Mouse (Mus musculus): ENCODE measurements at regions not wholly inside any gene's neighbourhood (a gene's known extent, or its start where the extent isn't known, plus 50 kb on each side); places are given as distances from the start of the nearest gene placed in this dataset.

DNA sequence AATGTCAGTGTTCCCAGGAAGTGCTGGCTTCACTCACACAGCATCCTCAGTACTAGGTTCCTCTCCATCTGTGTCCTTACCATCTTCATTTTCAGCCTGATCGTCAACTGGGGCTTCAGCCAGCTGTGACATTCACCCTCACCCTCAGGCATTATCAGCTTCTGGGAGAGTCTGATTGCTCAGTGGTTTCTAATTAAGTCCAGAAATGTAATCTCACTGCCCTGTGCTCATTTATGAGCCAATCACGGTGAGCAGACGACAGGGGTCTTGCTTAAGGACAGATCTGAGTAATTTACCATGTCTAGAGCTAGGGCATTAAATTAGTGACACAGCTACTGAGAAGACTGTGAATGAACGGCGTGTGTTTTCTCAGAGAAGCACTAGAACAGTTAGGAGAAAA is 260.8 kb downstream of the Tle4 start:
- no peak for DNase-seq (ENCODE audit: low spot score in 2 of 2)

DNA sequence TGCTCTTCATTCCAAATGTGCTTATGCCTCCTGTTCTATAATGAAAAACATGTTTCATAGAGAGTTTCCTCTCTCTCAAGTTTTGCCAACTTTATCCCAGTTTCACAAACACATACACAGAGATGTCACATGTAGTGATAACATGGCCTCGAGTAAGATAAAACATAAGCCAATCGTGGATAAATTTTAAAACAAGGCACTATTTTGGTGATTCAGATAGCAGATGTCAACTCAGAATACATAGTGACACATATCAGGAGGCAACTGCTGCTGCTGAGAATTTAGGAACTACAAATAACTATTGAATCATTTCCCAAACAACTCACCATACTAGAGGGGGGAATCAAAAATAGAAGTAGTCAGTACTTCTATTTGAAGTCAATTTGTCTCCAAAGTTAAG is 257.1 kb downstream of the Tle4 start:
- no peak for DNase-seq (ENCODE audit: low spot score in 2 of 2)

- no peak for DNase-seq (ENCODE audit: low spot score in 2 of 2)
Measured at GRCm38 (mm10) chr19:14343890-14344289, 254.0 kb downstream of the Tle4 start.

GRCm38 (mm10) chr19:14344467-14344866 is 253.4 kb downstream of the Tle4 start:
- no peak for DNase-seq (ENCODE audit: low spot score in 2 of 2)

DNA sequence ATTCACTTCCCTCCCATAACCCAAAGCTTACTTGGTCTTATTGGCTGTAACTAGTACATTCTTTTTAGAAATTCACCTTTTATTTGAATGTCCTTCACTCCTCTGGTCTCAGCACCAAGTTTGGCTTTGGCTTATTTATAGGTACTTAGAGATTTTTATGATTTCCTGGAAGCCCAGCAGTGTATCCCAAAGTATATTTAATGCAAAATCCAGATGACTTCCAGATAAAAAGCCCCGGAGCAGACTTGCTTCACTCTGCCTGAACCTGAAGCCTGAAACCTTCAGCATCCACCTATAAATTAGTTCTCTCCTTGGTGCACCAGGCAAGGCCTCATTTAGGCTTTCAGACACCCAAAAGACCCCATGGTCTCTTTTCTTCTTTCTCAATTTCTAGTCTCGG is 250.8 kb downstream of the Tle4 start:
- no peak for DNase-seq (ENCODE audit: low spot score in 2 of 2)

DNA sequence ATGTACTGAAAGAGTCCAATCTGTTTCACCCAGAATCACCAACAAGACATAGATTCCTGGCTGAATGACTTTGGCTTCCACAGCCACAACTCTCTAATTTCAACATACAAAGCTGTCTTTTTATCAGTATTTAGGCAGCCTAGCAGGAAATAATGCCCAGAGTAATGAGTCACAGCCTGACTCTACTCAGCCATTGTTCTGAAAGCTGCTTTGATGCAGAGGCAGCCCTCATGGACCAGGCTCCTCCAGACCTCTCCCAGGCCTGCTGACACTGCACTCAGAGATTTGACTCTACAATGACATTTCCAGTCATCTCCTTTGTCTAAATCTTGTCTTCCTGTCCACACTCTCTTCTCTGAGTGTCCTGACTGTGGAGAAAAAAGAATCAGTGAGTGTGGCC is 250.4 kb downstream of the Tle4 start:
- no peak for DNase-seq (ENCODE audit: low spot score in 2 of 2)

GRCm38 (mm10) chr19:14349753-14350152 is 248.1 kb downstream of the Tle4 start:
- no peak for DNase-seq (ENCODE audit: low spot score in 2 of 2)

DNA sequence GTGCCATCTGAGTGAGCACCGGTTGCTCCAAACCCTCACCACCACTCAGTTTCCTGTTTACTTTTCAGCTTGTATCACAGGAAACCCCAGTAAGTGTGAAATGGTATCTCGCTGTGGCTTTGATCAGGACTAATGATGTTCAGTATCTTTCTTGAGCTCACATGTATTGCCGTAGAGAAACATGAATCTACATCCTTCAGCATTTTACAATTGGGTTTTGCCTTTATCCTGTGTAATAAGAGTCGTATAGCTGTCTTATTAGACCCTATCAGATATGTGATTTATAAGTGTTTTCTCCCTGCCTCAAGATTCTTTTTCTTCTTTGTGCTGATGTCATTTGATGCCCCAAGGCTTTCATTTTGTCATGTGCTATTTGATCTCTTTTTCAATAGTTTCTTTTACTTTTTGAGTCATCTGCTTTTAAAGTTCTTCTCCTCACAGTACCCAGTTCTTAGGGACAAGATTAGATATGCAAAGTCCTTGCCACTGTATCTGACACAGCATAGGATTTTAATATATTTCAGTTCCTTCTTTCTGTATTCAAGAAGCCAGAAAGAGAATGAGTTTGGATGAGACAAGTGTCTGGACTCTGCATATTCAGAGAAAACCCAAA is 246.0 kb downstream of the Tle4 start:
- no peak for DNase-seq (ENCODE audit: low spot score in 2 of 2)

- DNase-seq (ENCODE audit: low spot score in 2 of 2) = no peak
Measured at GRCm38 (mm10) chr19:14352551-14352950, 245.3 kb downstream of the Tle4 start.

DNA sequence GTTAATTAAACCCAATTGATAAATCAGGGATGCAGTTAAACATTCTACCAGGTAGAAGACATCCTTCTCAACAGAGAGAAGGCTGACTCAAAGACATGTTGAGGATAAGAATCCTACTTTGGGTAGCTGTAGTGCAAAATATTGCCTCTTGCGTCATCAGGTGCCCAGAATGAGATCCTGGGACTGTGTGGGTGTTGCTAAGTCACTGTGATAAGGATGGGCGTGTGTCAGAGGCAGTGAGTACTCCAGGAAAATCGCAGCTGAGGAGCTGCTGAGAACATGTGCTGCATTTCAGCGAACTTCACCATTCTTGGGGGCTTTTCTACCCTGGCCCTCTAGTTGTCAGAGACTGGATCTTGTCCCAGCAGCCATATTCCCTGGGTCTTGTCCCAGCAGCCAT is 244.7 kb downstream of the Tle4 start:
- DNase-seq (ENCODE audit: low spot score in 2 of 2) = no peak

DNA sequence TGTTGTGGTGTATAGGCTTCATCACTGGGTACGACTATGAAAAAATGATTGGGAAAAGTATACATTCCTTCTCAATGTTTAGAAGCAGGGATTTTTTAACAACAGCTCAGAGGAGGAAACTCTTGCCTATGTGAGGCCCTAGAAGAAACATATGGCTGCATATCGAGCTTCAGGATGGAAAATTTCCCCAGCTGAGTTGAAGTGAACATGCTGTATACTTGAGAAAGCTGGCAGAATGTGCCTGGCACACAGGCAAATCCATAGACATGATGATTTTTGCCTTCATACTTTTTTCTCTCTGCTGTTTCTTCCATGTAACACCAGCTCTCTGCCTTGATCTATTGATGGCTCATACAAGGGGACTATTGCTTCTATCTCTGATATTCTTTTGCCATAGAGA is 242.7 kb downstream of the Tle4 start:
- peak in 1 of 2 experiments; percentile 16 for DNase-seq (ENCODE audit: low spot score in 2 of 2)

DNA sequence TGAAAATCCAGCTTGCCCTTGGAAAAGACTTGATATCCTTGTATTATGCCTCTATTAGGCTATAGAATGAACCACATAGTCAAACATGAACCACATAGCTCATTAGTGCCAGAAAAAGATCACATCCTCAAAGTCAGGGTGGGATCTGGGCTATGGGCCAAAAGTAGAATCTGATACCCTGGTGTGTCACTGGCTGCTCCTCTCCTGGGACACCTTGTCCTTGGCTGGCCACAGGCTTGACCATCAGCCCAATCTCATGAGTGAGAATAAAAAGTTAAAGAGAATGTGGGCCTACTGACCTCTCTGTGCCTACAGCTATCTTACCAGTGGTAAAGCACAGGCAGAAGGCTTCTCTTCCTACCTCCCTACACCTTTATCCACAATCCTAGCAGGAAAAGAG is 241.9 kb downstream of the Tle4 start:
- no peak for DNase-seq (ENCODE audit: low spot score in 2 of 2)

- no peak for DNase-seq (ENCODE audit: low spot score in 2 of 2)
Measured at GRCm38 (mm10) chr19:14360611-14361010, 237.2 kb downstream of the Tle4 start.

DNA sequence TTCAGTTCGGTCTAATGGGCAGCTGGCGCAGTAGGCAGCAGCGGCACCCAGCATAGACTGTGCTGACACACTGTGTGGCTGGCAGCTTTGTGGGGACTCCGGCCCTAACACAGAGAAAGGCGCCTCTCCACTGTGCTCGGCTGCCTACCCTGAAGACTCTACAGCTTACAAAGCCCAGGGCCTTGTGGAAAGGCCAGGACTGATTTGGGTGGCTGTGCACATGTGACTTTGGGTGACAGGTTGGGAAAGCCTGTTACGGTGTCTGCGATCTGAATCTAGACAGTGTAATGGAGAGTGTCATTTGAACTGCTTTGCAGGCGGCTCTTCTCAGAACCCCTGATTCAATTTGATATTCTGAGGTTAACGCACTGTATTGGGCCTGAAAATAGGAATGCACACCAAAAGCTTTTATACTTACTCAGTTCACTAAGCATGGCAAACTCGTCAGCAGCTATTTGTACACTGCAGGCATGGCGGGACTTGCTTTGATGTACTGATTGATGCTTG is 228.7 kb downstream of the Tle4 start:
- no peak for DNase-seq (ENCODE audit: low spot score in 2 of 2)

DNA sequence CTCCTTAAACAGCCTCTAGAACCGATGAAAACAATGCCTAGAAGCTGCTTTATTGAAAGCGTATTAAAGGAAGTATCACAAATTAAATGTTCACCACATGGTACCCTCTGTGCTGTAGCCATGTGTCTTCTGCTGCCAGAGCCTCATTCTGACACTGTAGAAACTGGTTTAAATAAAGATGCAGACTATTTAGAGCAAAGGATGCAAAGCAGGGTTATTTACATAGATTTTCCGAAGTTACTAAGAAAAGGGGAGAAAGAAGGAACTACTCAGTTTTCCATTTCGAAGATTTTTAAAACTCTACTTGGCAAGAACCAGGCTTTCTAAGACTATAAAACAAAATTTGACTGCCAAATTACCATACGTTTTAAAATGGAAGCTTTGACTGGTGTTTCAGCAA is 226.5 kb downstream of the Tle4 start:
- DNase-seq (ENCODE audit: low spot score in 2 of 2) = no peak

DNA sequence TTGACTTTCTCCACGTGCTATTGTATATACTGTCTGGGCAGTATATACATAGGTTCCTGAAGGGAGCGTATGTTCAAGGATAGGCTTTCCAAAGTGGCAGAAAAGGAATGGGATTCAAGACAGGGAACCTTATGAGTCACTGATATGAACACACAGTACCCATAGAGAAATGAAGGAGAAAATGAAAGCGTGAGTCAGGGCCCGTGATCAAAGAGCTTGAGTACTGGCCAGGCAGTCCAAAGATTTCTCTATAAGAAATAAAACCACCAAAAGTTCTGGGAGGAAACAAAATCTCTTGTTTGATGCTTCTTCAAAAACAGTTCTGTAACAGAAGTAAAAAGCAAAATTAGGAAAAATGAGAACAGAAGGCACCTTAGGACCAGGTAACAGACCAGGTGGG is 223.9 kb downstream of the Tle4 start:
- DNase-seq (ENCODE audit: low spot score in 2 of 2) = no peak

DNA sequence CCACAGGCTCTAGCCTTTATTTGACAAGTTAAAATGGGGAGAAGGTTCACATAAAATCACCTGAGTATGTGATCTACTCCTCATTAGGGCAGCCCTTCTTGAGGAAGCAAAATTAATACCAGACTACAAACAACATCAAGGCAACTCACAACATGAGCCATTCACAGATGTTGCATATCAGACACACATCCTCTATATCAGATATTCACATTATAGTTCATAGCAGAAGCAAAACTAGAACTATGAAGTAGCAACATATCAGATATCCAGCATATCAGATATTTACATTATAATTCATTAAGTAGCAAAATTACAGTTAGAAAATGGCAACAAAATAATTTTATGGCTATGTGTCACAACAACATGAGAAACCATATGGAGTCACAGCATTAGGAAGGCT is 217.0 kb downstream of the Tle4 start:
- no peak for DNase-seq (ENCODE audit: low spot score in 2 of 2)

- DNase-seq (ENCODE audit: low spot score in 2 of 2) = no peak
Measured at GRCm38 (mm10) chr19:14387796-14388195, 210.1 kb downstream of the Tle4 start.

GRCm38 (mm10) chr19:14388539-14388938 is 209.3 kb downstream of the Tle4 start:
- no peak for DNase-seq (ENCODE audit: low spot score in 2 of 2)

DNA sequence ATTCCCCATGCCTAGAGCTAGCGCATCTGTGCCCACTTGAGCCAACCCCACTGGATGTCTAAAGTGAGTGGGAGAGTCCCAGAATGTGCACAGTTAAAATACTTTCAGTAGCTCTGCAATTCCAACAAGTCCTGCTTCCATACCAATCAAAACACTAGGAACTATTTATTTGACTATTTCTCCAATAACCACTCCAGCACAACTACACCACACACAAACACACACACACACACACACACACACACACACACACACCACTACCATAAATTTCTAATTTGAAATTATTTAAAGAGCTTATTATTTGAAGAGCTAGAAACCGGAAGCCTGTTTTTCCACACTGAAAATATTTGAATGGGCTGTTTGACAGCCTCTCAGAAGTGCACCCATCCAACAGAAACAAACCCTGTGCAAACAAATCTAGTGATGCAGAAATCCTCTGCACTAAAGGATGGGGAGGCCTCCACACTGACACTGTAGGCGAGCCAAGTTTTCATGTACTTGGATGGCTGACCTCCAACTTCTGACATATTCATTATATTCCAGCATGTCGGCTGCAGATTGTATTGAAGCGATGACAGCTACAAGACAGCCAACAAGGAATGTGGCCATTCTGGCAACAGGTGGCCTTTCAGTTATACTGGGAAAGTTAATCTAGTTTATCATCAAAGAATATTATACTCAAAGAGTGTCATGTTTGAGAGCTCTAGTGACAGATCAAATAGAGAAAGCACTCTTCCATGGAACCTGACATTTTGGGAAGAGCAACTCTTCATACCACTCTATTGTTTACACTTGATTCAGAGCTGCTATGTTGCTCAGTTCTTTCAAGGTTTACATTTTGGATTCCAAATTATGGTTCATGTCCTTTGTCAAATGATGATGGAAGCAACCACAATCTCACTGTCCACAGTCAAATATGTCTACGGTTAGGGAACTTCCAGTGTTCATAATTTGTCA is 207.7 kb downstream of the Tle4 start:
- DNase-seq (ENCODE audit: low spot score in 2 of 2) = no peak

GRCm38 (mm10) chr19:14390914-14391313 is 206.9 kb downstream of the Tle4 start:
- DNase-seq (ENCODE audit: low spot score in 2 of 2) = no peak
